8 mouse cellular contexts compared by ENCODE assay signal in genomic region chr10:117379908-117380307, GRCm38 (mm10). TPM values are rescaled to one million over a fixed set of nuclear protein-coding genes. Genes with fewer than 3 reads are reported as not detected.
DNase-seq lines count a peak whose midpoint lies in the region; ATAC-seq and TF ChIP-seq lines count a peak whose summit lies in the region.

Cpsf6 (minus strand) TSS chr10:117380015.

- 59% methylated on average over 6 of the region's 6 CpGs for WGBS in bone marrow, adult 2 months
- 77% methylated on average over 6 of the region's 6 CpGs for WGBS in intestine, embryonic 16.5 days

- no peaks in the 10 kb centered on the region for H3K27me3 ChIP-seq in intestine, embryonic 16.5 days (replicated peaks; ENCODE audit: control insufficient read depth, insufficient read depth, low read length)

- H3K27ac ChIP-seq in bone marrow, adult 2 months (ENCODE audit: control insufficient read depth, insufficient read depth, low read depth, low read length, poor library complexity) = no peak within 1 kb of the TSS
- no peak within 1 kb of the TSS for H3K27ac ChIP-seq in intestine, embryonic 16.5 days (ENCODE audit: low read length)

- TF ChIP-seq CTCF in bone marrow, adult 2 months (IDR thresholded peaks at IDR 0.05; ENCODE audit: control insufficient read depth, insufficient read depth, low read length) = no peak

- H3K9ac ChIP-seq in intestine, embryonic 16.5 days (ENCODE audit: low read depth, low read length) = no peak within 1 kb of the TSS

- H3K36me3 ChIP-seq in intestine, embryonic 16.5 days (ENCODE audit: control insufficient read depth, insufficient read depth, low read length) = no peaks in the 10 kb centered on the region

- H3K9me3 ChIP-seq in intestine, embryonic 16.5 days (ENCODE audit: control insufficient read depth, low read length) = no peaks in the 10 kb centered on the region

- H3K4me1 ChIP-seq in bone marrow, adult 2 months (ENCODE audit: control insufficient read depth, insufficient read depth, low read length) = no peaks in the 10 kb centered on the region
- no peaks in the 10 kb centered on the region for H3K4me1 ChIP-seq in intestine, embryonic 16.5 days (ENCODE audit: control insufficient read depth, insufficient read depth, low read length)

- no peak for TF ChIP-seq POLR2A in bone marrow, adult 2 months (IDR thresholded peaks at IDR 0.05; ENCODE audit: borderline replicate concordance, control insufficient read depth, low read depth, low read length)

- no peak for DNase-seq in layer of hippocampus, adult 8-10 months (ENCODE audit: low spot score in 2 of 2)
- no peak for DNase-seq in layer of hippocampus, adult 11-12 months (ENCODE audit: low spot score)
- no peak for DNase-seq in gastrocnemius, postnatal 4 days (ENCODE audit: low spot score in 2 of 2)
- no peak for DNase-seq in right cerebral cortex, postnatal 10 days (ENCODE audit: low spot score in 2 of 2)
- no peak for DNase-seq in cerebellum, adult 11-12 months

- no peak within 1 kb of the TSS for H3K4me3 ChIP-seq in bone marrow, adult 2 months (replicated peaks; ENCODE audit: control insufficient read depth, low read depth, low read length)
- H3K4me3 ChIP-seq in intestine, embryonic 16.5 days (ENCODE audit: low read length) = no peak within 1 kb of the TSS

- no peak for ATAC-seq in intestine, embryonic 16.5 days
- ATAC-seq in megakaryocyte progenitor cell, adult 5-6 weeks (replicated peaks; ENCODE audit: poor library complexity) = no peak

- no peak within 1 kb of the TSS for H3K4me2 ChIP-seq in intestine, embryonic 16.5 days (ENCODE audit: low read depth, low read length)

RNA-seq across cellular contexts. Expression of gene Cpsf6, which starts in this region (rescaled TPM):
- 100 to 1,000 TPM; 104 to 124 (median 117) TPM for total RNA-seq in layer of hippocampus, adult 8-10 months (2022)
- polyA plus RNA-seq in bone marrow, adult 2 months (2011; ENCODE audit: insufficient read depth, insufficient read length, low replicate concordance, missing spikeins) = 48.0 and 64.9 TPM in 2 replicates
- 10 to 100 TPM; 64.2 to 73.4 TPM for total RNA-seq in gastrocnemius, postnatal 4 days (2021)
- polyA plus RNA-seq in intestine, embryonic 16.5 days (2015; fragmentation: Nextera tagmentation; extraction: Ambion mirVana) = 105 and 110 TPM in 2 replicates
- total RNA-seq in megakaryocyte progenitor cell, adult 5-6 weeks (2015) = 103 and 107 TPM in 2 replicates
- total RNA-seq in megakaryocyte progenitor cell, adult 5-6 weeks (2017) = 108 and 138 TPM in 2 replicates
